Mouse (Mus musculus) heart, postnatal 0 days (tissue): ENCODE measurements at regions not wholly inside any gene's neighbourhood (a gene's known extent, or its start where the extent isn't known, plus 50 kb on each side); places are given as distances from the start of the nearest gene placed in this dataset.

ENCODE experiments used
- CTCF ChIP-seq: IDR thresholded peaks from 2 replicates; pipeline ENCODE4 v1.5.1; 2016; ENCODE audit warnings: antibody characterized with exemption, control low read depth, low read depth
- EP300 ChIP-seq: IDR thresholded peaks from 2 replicates; pipeline ENCODE4 v1.6.1; 2016; ENCODE audit warnings: antibody characterized with exemption, low read depth

GRCm38 (mm10) chr9:120703291-120703930 is 132.2 kb downstream of the Rpl14 start:
- no peak for TF ChIP-seq CTCF
- no peak for TF ChIP-seq EP300
